Mouse (Mus musculus) brown adipose tissue, adult 24 weeks (tissue): Measurements from ENCODE around the gene Fbxo17. TPM values are rescaled to one million over a fixed set of nuclear protein-coding genes. Genes with fewer than 3 reads are reported as not detected.
"Not testable (repeated sequence)": the region's sequence is repeated elsewhere in the genome, so short reads cannot be mapped to it uniquely, and the experiment has no call there.

ENCODE experiments used
- H3K27ac ChIP-seq: fragments of 200-500 bp; replicated peaks from 2 replicates; pipeline ENCODE4 v1.5.1; 2012; ENCODE audit warnings: low read depth, mild to moderate bottlenecking, low read length
- H3K4me1 ChIP-seq: fragments of 200-500 bp; 2 replicates; pipeline ENCODE4 v1.6.1; 2012; ENCODE audit warnings: low read length, mixed read lengths; ENCODE audit not compliant: control insufficient read depth, insufficient read depth, insufficient read length
- H3K4me3 ChIP-seq: fragments of 200-500 bp; 2 replicates; pipeline ENCODE4 v1.5.1; 2012; ENCODE audit warnings: low read depth, mild to moderate bottlenecking, low read length, moderate library complexity; ENCODE audit not compliant: insufficient read depth
- polyA plus RNA-seq: library from polyadenylated mRNA; stranded (reverse); fragments of >200 nt; gene quantifications from 2 replicates; pipeline ENCODE4 v1.2.4, GENCODE M21; 2012; ENCODE audit not compliant: missing spikeins, insufficient read depth, insufficient read length

Gene Fbxo17
- 0.71 and 2.5 TPM in 2 replicates for polyA plus RNA-seq

DNA sequence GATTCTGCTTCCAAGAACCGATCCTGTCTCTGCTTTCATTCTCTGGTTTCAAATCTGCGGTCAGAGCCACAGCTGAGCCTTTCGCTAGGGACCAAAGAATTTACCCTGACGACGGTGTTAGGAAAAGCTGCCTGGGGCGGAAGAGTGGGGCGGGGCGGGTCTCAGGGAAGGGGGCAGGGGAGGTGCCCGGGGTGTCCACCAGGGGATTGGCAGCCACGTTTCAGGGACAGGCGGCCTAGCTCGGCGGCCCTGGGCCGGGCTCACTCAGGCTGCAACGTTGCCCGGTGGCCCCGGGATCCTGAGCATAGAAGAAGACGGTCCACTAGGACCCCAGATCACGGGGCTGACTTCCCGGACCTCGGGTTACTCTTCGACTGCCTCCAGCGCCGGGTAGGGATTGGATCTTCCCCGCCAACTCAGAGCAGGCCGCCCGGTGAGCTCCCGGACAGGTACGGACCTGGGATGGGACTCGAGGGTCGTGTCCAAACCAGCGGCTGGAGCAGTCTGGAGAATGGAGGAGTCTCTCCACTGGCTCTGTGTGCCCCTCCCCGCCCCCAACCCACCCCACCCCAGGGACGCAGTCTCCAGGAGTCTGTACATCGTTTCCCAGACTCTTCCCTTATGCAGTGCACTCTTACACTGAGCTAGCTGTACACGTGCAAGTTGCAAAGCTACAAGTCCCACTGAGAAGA is at the start of gene Fbxo17:
Gene Fbxo17 (plus strand): TSS at position 215 of the 692 bp plus-strand sequence.
- Histone ChIP-seq H3K4me3 (peak within 1 kb of the TSS; percentile 63), H3K27ac (no peak within 1 kb of the TSS), H3K4me1 (no peaks in the 10 kb centered on the region)

DNA sequence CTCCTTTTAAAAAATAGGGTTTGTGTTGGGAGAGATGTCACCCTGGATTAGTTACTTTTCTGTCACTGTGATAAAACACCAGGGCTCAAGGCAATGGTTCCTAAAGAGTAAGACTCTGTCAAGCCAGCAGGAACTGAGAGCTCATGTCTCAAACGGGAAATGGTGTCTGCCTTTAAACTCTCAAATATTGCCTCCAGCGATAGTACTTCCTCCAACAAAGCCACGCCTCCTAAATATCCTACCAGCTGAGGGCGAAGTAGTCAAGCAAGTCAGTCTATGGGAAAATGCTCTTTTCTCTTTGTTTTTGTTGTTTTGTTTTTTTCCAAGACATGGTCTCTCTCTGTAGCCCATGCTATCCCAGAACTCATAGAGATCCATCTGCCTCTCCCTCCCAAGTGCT is 45.4 kb upstream of the Fbxo17 start:
- H3K4me3 ChIP-seq = no peak overlapping the region

DNA sequence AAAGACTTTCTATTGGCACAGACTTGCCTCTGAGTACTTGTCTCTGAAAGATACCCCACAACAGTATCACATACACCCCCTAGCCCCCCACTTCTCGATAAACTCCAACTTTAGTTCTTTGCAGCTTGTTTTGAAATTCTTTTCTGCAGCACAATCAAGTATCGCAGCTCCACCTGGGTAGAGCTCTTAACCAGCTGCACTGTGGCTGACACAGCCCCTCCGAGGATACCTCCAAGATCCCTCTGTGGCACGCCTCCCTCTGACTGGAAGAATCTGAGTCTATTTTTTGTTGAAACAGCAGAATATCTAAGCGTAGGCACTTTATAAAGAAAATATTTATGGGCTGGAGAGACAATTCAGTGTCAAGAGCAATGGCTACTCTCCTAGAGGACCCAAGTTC is 44.3 kb upstream of the Fbxo17 start:
- Histone ChIP-seq H3K4me1 (no peaks in the 10 kb centered on the region), H3K4me3 (no peak overlapping the region), H3K27ac (no peak overlapping the region)

More for the DNA sequence above, 45.4 kb upstream of the Fbxo17 start:
- H3K4me1 ChIP-seq = no peaks in the 10 kb centered on the region
- no peak overlapping the region for H3K27ac ChIP-seq

DNA sequence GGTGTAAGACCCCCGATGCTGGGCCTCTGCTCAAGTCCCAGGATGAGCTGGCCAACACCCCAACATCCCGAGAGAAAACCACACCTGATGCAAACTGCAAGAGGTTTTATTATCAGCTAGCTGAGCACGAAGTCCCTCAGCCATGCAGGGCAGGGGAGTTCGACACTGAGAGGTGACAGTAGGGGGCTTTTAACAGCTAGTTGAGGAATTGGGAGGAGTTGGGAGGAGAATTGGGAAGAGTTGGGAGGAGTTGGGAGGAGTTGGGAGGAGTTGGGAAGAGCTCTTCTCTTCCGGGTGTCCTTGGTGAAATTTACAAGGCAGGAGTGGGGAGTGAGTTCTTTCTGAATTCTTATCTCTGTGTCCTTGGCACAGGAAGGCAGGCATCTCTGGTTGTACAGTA is 43.8 kb upstream of the Fbxo17 start:
- not testable (repeated sequence) for H3K27ac ChIP-seq, H3K4me3 ChIP-seq

DNA sequence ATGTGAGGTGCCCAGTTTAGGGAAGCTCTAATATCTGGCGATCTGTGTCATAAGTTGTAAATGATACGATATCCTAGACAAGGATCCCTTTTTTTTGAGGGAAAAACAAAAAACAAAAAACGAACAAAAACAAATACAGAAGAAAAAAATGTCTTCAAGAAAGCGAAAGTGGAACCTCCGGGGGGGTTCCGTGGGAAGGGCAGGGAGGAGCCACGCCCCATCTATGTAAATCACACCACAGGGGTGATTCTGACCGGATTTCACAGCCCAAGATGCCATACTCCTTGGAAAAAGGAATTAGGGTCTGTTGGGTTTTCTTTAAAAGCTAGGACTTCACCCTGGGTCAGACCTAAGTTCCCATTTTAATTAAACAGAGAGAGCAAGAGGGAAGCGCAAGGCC is 41.6 kb upstream of the Fbxo17 start:
- no peaks in the 10 kb centered on the region for H3K4me1 ChIP-seq
- H3K27ac ChIP-seq = no peak overlapping the region
- H3K4me3 ChIP-seq = no peak overlapping the region

More for the DNA sequence above, 43.8 kb upstream of the Fbxo17 start:
- H3K4me1 ChIP-seq = not testable (repeated sequence)

DNA sequence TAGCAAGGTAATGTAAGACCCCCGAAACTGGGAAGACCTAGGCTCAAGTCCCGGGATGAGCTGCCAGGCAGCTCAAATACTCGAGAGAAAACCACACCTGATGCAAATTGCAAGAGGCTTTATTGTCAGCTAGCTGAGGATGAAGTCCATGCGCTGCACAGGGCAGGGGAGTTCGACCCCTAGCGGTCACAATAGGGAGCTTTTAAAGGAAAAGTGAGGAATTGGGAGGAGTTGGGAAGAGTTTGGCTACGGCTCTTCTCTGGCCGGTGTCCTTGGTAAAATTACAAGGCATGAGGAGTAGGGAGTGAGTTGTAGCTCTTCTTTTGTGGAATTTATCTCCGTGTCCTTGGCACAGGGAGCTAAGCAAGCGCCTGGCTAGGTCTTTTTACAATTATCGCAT is 40.9 kb upstream of the Fbxo17 start:
- Histone ChIP-seq H3K4me1 (no peaks in the 10 kb centered on the region), H3K4me3 (no peak overlapping the region), H3K27ac (no peak overlapping the region)

DNA sequence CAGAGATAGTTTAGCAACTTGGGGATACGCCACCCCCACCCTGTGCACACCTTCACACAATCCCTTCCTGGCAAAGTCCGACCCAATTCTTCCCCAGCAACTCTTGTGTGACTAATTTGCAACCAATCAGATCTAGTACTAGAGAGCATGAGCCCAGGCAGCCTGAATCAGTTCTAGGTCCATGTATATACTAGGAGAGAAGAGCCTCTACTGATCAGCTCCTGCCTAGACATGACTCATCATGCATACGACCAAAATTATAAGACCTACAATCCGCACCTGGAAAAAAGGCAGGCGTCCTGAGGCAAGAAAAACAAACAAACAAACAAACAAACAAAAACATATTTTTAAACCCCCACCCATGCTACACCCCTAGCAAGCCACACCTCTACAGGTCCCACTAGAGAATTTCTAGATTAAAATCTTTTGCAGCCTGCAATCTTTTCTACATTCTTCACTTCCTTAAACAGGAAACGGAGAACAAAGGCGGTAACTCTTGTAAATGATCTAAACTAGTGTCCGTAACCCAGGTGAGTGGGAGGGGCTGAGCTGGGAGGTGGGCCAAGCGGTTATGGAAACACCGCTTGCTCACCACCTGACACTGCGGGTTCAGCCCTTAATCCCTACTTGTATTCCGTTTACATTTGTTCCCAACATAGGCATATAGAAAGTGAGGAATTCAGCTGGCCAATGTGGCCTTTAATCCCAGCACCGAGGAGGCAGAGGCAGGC is 39.6 kb upstream of the Fbxo17 start:
- Histone ChIP-seq H3K27ac (no peak overlapping the region), H3K4me3 (no peak overlapping the region), H3K4me1 (no peaks in the 10 kb centered on the region)

DNA sequence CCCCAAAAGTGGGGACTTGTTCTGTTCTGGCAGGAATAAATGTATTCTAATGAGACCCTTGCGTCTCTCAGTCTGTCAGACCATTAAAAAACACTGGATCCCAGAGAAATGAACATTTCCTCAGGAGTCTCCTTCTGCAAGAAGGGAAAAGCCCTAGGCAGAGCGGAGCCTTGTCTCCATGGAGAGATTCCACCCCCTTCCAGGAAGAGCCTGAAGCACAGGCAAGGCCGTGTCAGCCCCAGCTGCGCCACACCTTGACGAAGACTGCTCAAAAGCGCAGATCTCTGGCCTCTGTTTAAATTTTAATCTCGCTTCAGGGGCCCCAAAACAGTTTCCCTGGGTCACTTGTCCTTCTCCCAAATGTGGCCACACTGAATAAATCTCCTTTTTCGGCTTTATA is 39.0 kb upstream of the Fbxo17 start:
- no peaks in the 10 kb centered on the region for H3K4me1 ChIP-seq
- H3K27ac ChIP-seq = no peak overlapping the region
- H3K4me3 ChIP-seq = no peak overlapping the region

DNA sequence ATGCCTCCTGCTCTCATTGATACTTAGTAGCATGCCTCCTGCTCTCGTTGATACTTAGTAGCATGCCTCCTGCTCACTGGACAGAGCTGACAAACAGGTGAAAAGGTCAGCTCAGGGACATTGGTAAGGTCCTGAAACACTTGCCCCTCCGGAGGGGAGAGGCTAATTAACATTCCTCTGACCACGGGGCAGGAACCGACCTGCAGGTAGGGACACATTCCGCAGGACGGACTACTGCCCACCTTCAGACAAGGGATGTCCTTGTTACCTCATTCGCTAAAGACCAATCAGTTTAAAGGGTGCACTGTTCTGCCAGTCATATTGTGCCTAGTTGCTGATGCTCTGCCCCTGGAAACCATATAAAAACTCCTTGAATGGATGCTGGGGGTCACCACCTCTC is 25.5 kb upstream of the Fbxo17 start:
- Histone ChIP-seq H3K4me3 (no peak overlapping the region), H3K4me1 (no peaks in the 10 kb centered on the region), H3K27ac (no peak overlapping the region)

DNA sequence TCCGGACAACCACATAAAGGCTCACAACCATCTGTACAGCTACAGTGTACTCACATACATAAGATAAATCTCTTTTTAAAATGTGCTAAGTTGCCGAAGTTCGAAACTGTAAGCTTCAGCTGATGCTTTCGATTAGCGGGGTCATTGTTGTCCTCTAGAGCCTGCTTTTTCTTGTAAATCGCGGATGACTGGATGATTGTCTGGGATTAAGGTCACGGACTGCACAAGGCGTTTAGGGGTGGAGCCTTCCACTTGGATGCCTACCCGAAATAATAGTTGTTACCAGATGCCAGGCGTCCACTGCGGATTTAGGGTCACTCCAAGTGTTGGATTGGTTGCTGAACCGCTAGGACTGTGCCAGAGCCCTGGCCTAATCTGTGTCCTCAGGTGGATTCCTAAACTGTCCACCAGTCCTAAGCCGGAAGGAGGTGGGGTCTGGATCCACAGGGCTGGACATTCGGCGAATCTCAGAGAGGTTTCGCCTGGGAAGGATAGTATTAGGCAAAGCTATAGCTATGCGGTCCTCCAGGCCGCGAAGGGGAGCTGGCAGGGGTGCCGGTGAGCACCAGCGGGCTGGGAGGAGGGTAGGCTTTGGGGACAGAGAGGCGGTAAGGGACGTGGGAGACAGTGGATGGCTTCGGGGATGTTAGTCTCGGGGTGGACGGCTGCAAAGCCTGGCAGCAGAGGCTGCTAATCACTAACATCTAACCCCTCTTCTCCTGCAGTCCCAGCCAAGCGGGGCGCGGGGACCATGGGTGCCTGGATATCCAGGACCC is 23.9 kb upstream of the Fbxo17 start, which contains the start of gene Fbxo27:
Gene Fbxo27 (plus strand): TSS at position 305 of the 776 bp plus-strand sequence.
- Histone ChIP-seq H3K27ac (no peak within 1 kb of the TSS), H3K4me1 (no peaks in the 10 kb centered on the region), H3K4me3 (peak within 1 kb of the TSS; percentile 60)

DNA sequence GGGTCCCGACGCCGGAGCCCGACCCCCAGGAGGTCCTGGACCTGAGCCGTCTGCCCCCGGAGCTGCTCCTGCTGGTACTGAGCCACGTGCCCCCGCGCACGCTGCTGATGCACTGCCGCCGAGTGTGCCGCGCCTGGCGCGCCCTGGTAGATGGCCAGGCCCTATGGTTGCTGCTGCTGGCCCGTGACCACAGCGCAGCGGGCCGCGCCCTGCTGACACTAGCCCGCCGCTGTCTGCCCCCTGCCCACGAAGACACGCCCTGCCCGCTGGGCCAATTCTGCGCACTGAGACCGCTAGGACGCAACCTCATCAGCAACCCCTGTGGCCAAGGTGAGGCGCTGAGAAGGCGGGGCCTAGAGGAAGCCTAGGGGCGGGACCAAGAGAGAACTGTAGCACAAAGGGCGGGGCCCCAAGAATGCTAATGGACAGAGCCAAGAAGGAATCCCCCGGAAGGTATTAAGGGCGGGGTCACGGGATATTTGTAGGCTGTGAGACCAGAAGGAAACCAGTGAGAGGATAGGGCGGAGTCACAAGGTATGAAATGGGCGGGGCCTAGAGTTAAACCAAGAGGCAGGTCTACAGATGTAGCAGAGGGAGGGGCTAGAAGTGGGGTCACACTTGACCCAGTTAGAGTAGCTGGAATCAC is 23.2 kb upstream of the Fbxo17 start:
- peak overlapping the region; percentile 60 for H3K4me3 ChIP-seq
- no peaks in the 10 kb centered on the region for H3K4me1 ChIP-seq
- H3K27ac ChIP-seq = no peak overlapping the region

DNA sequence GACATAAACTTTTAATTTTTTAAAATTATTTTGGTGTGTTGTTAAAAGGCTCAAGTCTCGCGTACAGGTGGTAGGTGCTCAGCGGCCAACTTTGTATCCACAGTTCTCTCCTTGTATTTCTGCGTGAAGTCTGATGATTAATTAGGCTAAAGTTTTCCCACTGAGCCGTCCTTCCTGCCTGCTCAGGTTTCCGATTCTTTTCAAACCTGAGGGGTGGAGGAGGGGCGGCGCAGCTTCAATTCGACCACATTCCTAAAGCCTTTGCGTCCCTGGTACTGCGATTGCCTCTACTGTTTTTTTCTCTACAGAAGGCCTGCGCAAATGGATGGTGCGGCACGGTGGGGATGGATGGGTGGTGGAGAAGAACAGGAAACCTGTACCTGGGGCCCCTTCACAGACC is 22.2 kb upstream of the Fbxo17 start:
- no peak overlapping the region for H3K27ac ChIP-seq
- H3K4me1 ChIP-seq = no peaks in the 10 kb centered on the region
- H3K4me3 ChIP-seq = no peak overlapping the region

DNA sequence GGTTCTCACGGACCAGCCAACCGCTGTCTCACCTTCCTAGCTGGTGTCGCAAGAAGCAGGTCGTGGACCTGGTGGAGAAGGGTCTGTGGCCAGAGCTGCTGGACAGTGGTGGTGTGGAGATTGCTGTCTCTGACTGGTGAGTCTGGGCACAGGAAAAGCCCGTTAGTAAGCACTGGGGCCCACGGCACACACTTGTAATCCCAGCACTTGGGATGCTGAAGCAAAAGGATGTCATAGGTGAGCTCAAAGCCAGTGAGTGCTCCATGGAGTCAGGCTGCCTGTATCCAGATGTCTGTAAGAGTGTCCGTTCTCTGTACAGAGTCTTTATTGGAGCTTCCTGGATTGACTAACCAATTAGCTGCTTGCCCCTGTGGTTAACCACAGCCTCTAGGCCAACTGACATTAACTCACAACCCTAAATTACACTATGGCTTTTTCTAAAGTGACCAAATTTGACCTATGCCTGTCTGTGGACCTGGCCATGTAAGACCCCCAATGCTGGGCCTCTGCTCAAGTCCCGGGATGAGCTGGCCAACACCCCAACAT is 21.6 kb upstream of the Fbxo17 start:
- Histone ChIP-seq H3K4me3 (no peak overlapping the region), H3K4me1 (no peaks in the 10 kb centered on the region), H3K27ac (no peak overlapping the region)

DNA sequence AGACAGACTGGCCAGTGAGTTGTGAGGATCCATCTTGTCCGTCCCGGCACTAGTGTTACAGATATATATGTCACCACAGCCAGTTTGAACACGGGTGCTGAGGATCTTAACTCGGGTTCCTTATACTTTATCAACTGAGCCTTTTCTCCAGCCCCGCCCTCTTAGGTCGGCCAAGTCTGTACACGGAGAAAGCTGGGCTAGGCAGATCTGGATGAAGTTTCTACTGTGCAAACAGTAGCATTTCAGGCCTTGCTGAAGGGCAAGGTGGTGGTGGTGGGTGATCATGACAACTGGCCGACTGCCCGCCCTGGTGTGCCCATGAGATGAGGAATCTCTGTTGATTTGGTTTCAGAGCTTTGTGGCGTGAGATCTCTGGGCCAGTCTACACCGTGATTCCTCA is 19.3 kb upstream of the Fbxo17 start:
- no peaks in the 10 kb centered on the region for H3K4me1 ChIP-seq
- H3K4me3 ChIP-seq = no peak overlapping the region
- H3K27ac ChIP-seq = no peak overlapping the region

DNA sequence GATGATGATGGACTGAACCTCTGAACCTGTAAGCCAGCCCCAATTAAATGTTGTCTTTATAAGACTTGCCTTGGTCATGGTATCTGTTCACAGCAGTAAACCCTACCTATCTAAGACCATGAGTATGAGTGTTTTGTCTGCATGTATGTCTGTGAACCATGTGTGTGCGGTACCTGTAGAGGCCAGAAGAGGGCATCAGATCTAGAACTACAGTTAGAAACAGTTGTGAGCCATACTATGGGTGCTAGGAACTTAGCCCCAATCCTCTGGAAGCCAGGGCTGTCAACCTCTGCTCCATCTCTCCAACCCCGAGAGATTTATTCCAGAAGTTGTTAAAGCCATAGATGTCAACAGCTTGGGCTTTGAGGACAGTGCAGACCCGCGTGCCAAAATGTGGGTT is 16.3 kb upstream of the Fbxo17 start:
- no peak overlapping the region for H3K4me3 ChIP-seq
- H3K4me1 ChIP-seq = no peaks in the 10 kb centered on the region

More for the DNA sequence above, 16.3 kb upstream of the Fbxo17 start:
- H3K27ac ChIP-seq = no peak overlapping the region
